Mouse (Mus musculus): ENCODE measurements at regions not wholly inside any gene's neighbourhood (a gene's known extent, or its start where the extent isn't known, plus 50 kb on each side); places are given as distances from the start of the nearest gene placed in this dataset.

- TF ChIP-seq CTCF (IDR thresholded peaks at IDR 0.05; ENCODE audit: extremely low read depth, insufficient read length, insufficient replicate concordance, low read depth, low read length) (no peak), POLR2A (IDR thresholded peaks at IDR 0.05; ENCODE audit: low read depth, low read length) (no peak)
- no peaks in the 10 kb centered on the region for H3K36me3 ChIP-seq (ENCODE audit: control insufficient read depth, insufficient read depth, low read length)
- H3K4me3 ChIP-seq (ENCODE audit: low read depth, low read length), result no peak overlapping the region
- 71% methylated on average over 8 of the region's 8 CpGs for WGBS
- no peak overlapping the region for H3K27ac ChIP-seq (ENCODE audit: insufficient read depth, low read depth, low read length)
- no peaks in the 10 kb centered on the region for H3K4me1 ChIP-seq (ENCODE audit: control insufficient read depth, insufficient read depth, insufficient read length, low read length)
- no peaks in the 10 kb centered on the region for H3K27me3 ChIP-seq (ENCODE audit: control insufficient read depth, insufficient read depth, low read length)
These were observed 137.7 kb downstream of the Ube2u start for GRCm38 (mm10) chr4:100616161-100616915.

DNA sequence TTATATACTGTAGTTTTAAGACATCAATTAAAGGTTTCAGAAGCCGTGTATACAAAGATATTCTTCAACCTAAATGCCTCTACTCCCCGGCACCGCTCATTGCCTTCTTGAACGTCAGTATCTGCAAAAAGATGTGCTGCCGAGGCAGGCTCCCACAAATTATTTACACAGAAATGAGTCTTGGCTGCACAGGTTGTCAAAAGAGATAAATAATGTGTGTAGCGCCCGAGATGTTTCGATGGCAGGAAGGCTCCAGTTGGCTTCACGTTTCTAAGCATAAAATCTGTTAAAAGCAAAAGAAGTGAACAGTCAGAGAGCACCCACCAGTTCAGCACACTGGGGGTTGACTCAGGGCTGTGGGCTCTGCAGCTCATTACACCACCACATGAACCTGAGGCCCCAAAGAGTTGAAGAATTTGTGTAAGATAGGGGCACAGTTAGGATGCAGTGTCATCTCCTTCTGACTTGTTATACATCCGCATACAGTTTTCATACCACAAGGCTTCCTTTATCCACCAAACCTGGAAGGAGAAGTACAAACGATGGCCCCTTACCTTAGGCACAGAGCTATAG, 138.4 kb downstream of the Ube2u start:
- Histone ChIP-seq H3K4me3 (ENCODE audit: low read depth, low read length) (no peak overlapping the region), H3K27me3 (ENCODE audit: control insufficient read depth, insufficient read depth, low read length) (no peaks in the 10 kb centered on the region), H3K36me3 (ENCODE audit: control insufficient read depth, insufficient read depth, low read length) (no peaks in the 10 kb centered on the region), H3K27ac (ENCODE audit: insufficient read depth, low read depth, low read length) (no peak overlapping the region), H3K4me1 (ENCODE audit: control insufficient read depth, insufficient read depth, insufficient read length, low read length) (no peaks in the 10 kb centered on the region)
- TF ChIP-seq CTCF (IDR thresholded peaks at IDR 0.05; ENCODE audit: extremely low read depth, insufficient read length, insufficient replicate concordance, low read depth, low read length) (no peak), POLR2A (IDR thresholded peaks at IDR 0.05; ENCODE audit: low read depth, low read length) (no peak)
- WGBS, result 59% methylated on average over 11 of the region's 11 CpGs

DNA sequence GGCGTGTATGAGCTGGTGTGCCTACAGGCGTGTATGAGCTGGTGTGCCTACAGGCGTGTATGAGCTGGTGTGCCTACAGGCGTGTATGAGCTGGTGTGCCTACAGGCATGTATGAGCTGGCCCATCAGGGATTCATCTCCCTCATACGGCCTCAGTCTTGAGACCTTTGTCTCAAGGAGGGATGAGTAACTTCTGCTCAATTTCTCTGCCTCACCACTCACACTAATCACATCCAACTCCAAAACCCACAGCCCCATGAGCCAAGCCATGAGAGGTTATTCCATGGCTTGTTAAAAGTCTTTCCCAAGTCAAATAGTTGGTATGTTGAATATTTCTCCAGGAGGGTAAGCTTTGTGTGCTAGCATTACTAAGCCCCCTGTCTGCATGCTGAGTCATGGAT, 146.0 kb downstream of the Ube2u start:
- Histone ChIP-seq H3K4me3 (ENCODE audit: low read depth, low read length) (no peak overlapping the region), H3K27me3 (ENCODE audit: control insufficient read depth, insufficient read depth, low read length) (no peaks in the 10 kb centered on the region), H3K4me1 (ENCODE audit: control insufficient read depth, insufficient read depth, insufficient read length, low read length) (no peaks in the 10 kb centered on the region), H3K27ac (ENCODE audit: insufficient read depth, low read depth, low read length) (no peak overlapping the region), H3K36me3 (ENCODE audit: control insufficient read depth, insufficient read depth, low read length) (no peaks in the 10 kb centered on the region)
- no peak for TF ChIP-seq CTCF (IDR thresholded peaks at IDR 0.05; ENCODE audit: extremely low read depth, insufficient read length, insufficient replicate concordance, low read depth, low read length)
- 86% methylated on average over 5 of the region's 5 CpGs for WGBS

DNA sequence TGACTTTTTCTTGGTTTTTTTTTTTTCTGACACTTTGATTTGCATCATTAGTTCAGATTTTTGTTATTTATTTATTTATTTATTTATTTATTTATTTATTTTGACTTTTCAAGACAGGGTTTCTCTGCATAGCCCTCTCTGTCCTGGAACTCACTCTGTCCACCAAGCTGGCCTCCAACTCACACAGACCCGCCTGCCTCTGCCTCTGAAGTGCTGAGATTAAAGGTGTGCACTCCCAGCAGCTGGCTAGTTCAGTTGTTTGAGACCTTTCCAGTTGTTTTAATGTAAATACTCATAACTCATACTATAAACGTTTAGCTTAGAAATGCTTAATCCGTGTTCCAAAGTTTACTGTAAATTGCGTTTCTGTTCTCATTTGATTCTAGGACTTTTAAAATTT, 147.9 kb downstream of the Ube2u start:
- WGBS, result 58% methylated on average over 4 of the region's 4 CpGs
- Histone ChIP-seq H3K36me3 (ENCODE audit: control insufficient read depth, insufficient read depth, low read length) (no peaks in the 10 kb centered on the region), H3K27ac (ENCODE audit: insufficient read depth, low read depth, low read length) (no peak overlapping the region), H3K27me3 (ENCODE audit: control insufficient read depth, insufficient read depth, low read length) (no peaks in the 10 kb centered on the region), H3K4me1 (ENCODE audit: control insufficient read depth, insufficient read depth, insufficient read length, low read length) (no peaks in the 10 kb centered on the region), H3K4me3 (ENCODE audit: low read depth, low read length) (no peak overlapping the region)
- TF ChIP-seq CTCF (IDR thresholded peaks at IDR 0.05; ENCODE audit: extremely low read depth, insufficient read length, insufficient replicate concordance, low read depth, low read length) (no peak), POLR2A (IDR thresholded peaks at IDR 0.05; ENCODE audit: low read depth, low read length) (no peak)

GRCm38 (mm10) chr4:100634388-100634787, 142.1 kb upstream of the Cachd1 start:
- Histone ChIP-seq H3K4me1 (ENCODE audit: control insufficient read depth, insufficient read depth, insufficient read length, low read length) (no peaks in the 10 kb centered on the region), H3K27ac (ENCODE audit: insufficient read depth, low read depth, low read length) (no peak overlapping the region), H3K4me3 (ENCODE audit: low read depth, low read length) (no peak overlapping the region), H3K27me3 (ENCODE audit: control insufficient read depth, insufficient read depth, low read length) (no peaks in the 10 kb centered on the region), H3K36me3 (ENCODE audit: control insufficient read depth, insufficient read depth, low read length) (no peaks in the 10 kb centered on the region)
- TF ChIP-seq POLR2A (IDR thresholded peaks at IDR 0.05; ENCODE audit: low read depth, low read length), result no peak
- no peak for TF ChIP-seq CTCF (IDR thresholded peaks at IDR 0.05; ENCODE audit: extremely low read depth, insufficient read length, insufficient replicate concordance, low read depth, low read length)
- 51% methylated on average over 2 of the region's 2 CpGs for WGBS

DNA sequence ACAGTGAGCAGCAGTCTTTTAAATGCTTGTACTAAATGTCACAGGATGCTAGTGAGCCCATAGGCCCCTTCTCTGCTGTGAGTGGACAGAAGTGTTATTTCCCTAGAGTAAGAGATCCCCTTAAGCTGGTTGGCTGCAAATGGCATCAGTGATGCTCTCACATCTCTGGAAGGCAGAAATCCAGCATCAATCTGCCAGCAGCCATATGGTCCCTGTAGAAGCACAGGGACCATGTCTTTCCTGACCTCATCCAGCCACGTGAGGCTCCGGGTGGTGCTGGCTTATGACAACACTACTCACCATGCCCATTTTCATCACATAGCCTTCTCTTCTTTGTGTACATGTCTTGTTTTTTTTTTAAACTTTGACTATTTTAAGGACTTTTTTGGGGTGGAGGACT, 138.9 kb upstream of the Cachd1 start:
- no peaks in the 10 kb centered on the region for H3K36me3 ChIP-seq (ENCODE audit: control insufficient read depth, insufficient read depth, low read length)
- H3K27ac ChIP-seq (ENCODE audit: insufficient read depth, low read depth, low read length), result no peak overlapping the region
- 89% methylated on average over 2 of the region's 2 CpGs for WGBS
- H3K27me3 ChIP-seq (ENCODE audit: control insufficient read depth, insufficient read depth, low read length), result no peaks in the 10 kb centered on the region
- TF ChIP-seq CTCF (IDR thresholded peaks at IDR 0.05; ENCODE audit: extremely low read depth, insufficient read length, insufficient replicate concordance, low read depth, low read length) (no peak), POLR2A (IDR thresholded peaks at IDR 0.05; ENCODE audit: low read depth, low read length) (no peak)
- no peaks in the 10 kb centered on the region for H3K4me1 ChIP-seq (ENCODE audit: control insufficient read depth, insufficient read depth, insufficient read length, low read length)
- H3K4me3 ChIP-seq (ENCODE audit: low read depth, low read length), result no peak overlapping the region

DNA sequence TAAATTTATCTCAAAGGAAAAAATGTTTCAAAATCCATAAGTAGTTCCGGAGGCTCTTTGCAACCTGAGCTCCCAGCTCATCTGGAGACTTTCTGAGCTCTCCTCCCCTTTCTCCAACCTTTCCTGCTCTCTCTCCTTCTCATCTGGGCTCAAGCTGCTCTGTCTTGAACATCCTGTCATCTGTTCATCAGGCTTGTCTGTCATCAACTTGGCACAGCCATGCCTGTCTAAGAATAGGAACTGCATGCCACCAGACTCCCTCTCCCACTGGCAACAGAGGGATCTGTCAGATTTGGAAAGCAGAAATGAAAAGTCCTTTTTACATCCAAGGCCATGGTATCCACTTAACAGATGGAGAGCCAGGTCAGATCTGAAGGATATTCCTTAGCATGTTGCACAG, 115.3 kb upstream of the Cachd1 start:
- Histone ChIP-seq H3K4me1 (ENCODE audit: control insufficient read depth, insufficient read depth, insufficient read length, low read length) (no peaks in the 10 kb centered on the region), H3K27me3 (ENCODE audit: control insufficient read depth, insufficient read depth, low read length) (no peaks in the 10 kb centered on the region), H3K27ac (ENCODE audit: insufficient read depth, low read depth, low read length) (no peak overlapping the region), H3K4me3 (ENCODE audit: low read depth, low read length) (no peak overlapping the region), H3K36me3 (ENCODE audit: control insufficient read depth, insufficient read depth, low read length) (no peaks in the 10 kb centered on the region)
- WGBS, result 74% methylated on average over 1 of the region's 1 CpGs
- TF ChIP-seq POLR2A (IDR thresholded peaks at IDR 0.05; ENCODE audit: low read depth, low read length) (no peak), CTCF (IDR thresholded peaks at IDR 0.05; ENCODE audit: extremely low read depth, insufficient read length, insufficient replicate concordance, low read depth, low read length) (no peak)
